Comparison of ENCODE assay signal across 9 mouse cellular contexts in the genomic region with DNA sequence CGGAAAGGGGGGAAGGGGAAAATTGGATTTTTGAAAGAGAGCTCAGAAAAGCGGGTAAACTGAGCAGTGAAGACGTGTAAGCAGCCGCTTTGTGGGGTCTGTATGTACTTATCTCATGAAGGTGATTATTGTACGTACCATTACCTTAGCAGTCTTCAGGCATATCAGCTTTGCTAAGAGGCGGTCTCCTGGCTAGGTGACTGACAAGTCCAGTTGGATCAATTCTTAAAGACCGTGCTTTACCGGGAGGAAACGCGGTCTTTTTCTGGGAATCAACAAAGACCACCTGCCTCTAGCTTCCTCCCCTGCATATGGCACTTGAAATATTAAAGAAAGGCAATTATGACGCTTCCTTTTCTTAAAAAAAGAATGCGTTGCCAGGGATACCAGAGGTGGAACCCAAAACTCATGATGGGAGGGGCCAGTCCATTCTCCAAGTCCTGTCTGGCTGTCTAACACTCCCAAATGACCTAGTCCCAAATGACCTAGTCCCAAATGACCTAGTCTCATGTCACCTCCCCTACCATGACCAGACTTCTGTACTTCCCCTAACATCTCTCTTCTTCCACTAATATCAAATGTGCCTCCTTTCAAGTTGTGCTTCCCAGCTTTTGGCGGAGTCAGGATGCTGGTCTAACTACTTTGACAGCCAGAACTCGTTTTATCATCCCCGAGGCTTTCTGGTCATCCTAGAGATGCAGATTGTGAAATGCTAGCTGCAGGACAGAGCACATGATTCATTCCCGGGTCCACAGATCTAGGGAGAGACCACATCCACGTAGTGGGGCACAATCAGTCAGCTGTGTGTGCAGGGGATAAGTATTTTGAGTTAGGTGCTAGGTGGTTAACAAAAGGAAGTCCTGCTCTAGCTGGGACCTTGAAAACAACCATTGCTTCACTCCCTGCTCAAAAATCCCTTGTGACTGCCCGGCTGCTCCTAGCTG. TPM values are rescaled to one million over a fixed set of nuclear protein-coding genes. Genes with fewer than 3 reads are reported as not detected.
DNase-seq lines count a peak whose midpoint lies in the region; ATAC-seq and TF ChIP-seq lines count a peak whose summit lies in the region.
"Had no signal": no experiment of that assay in that cellular context is flagged by ENCODE, and none has a peak within 500 bp of the region (broad histone marks: within the 10 kb centered on the region; RNA-seq: fewer than 3 reads in every experiment).

No protein-coding gene starts in this region.

- peak; percentile 73 for DNase-seq in adrenal gland, adult 2 months
- DNase-seq in adrenal gland, postnatal 4 days (ENCODE audit: low spot score in 2 of 2): no peak
- no peak for DNase-seq in testis, postnatal 10 days (ENCODE audit: low spot score)
- no peak for DNase-seq in limb, embryonic 14.5 days (ENCODE audit: low spot score)
- no peak for DNase-seq in MN1 (ENCODE audit: low spot score)
- no peak for DNase-seq in urinary bladder, postnatal 14 days (ENCODE audit: low spot score)
- no peak for DNase-seq in left cerebral cortex, adult 9 months (ENCODE audit: low spot score in 2 of 2)

- H3K9me3 ChIP-seq in limb, embryonic 14.5 days (ENCODE audit: control insufficient read depth, low read length): no peaks in the 10 kb centered on the region

- no peak for ATAC-seq in limb, embryonic 14.5 days (ENCODE audit: low FRiP score, low read depth)

- H3K4me3 ChIP-seq in testis, adult 2 months (ENCODE audit: control insufficient read depth, low read depth, low read length): peak overlapping the region; percentile 88
- H3K4me3 ChIP-seq in limb, embryonic 14.5 days (replicated peaks; ENCODE audit: low read length): peak overlapping the region; percentile 62

- no peak for TF ChIP-seq POLR2A in testis, adult 2 months (IDR thresholded peaks at IDR 0.05; ENCODE audit: control insufficient read depth, low read depth, low read length)
- no peak for TF ChIP-seq POLR2A in limb, embryonic 14.5 days (IDR thresholded peaks at IDR 0.05; ENCODE audit: borderline replicate concordance, extremely low read depth, insufficient read depth, insufficient read length)

- H3K9ac ChIP-seq in limb, embryonic 14.5 days (ENCODE audit: low read depth, low read length, severe bottlenecking): peak overlapping the region; percentile 53

- H3K27me3 ChIP-seq in testis, adult 2 months (ENCODE audit: control insufficient read depth, insufficient read depth, low read length): no peaks in the 10 kb centered on the region
- peaks cover 43% of the 10 kb centered on the region for H3K27me3 ChIP-seq in limb, embryonic 14.5 days (ENCODE audit: control insufficient read depth, insufficient read depth, low read length)

- TF ChIP-seq CTCF in testis, adult 2 months (IDR thresholded peaks at IDR 0.05; ENCODE audit: control insufficient read depth, insufficient read depth, insufficient replicate concordance, low read depth, low read length): no peak

- no peak overlapping the region for H3K27ac ChIP-seq in testis, adult 2 months (ENCODE audit: control insufficient read depth, insufficient read depth, low read depth, low read length)
- H3K27ac ChIP-seq in limb, embryonic 14.5 days (replicated peaks; ENCODE audit: low read depth, low read length): no peak overlapping the region

- peaks cover 14% of the 10 kb centered on the region for H3K4me1 ChIP-seq in testis, adult 2 months (ENCODE audit: control insufficient read depth, insufficient read depth, low read length)
- H3K4me1 ChIP-seq in limb, embryonic 14.5 days (ENCODE audit: control insufficient read depth, insufficient read depth, low read length): peaks cover 26% of the 10 kb centered on the region

- 43% methylated on average over 18 of the region's 18 CpGs for WGBS in limb, embryonic 14.5 days

- H3K4me2 ChIP-seq in limb, embryonic 14.5 days (replicated peaks; ENCODE audit: low read depth, low read length, severe bottlenecking): peak overlapping the region; percentile 72

- H3K36me3 ChIP-seq in testis, adult 2 months (ENCODE audit: control insufficient read depth, insufficient read depth, low read length): no peaks in the 10 kb centered on the region
- no peaks in the 10 kb centered on the region for H3K36me3 ChIP-seq in limb, embryonic 14.5 days (ENCODE audit: control insufficient read depth, insufficient read depth, low read length)

RNA-seq across cellular contexts. Expression of a gene that starts 1.3 kb away (rescaled TPM):
- total RNA-seq in adrenal gland, adult 2 months (2021): 100 to 1,000 TPM in 1 of 2 experiments, 10 to 100 TPM in 1; 78.0 to 123 TPM
- polyA plus RNA-seq in adrenal gland, adult 2 months (2012; rRNA removed): 60.1 and 103 TPM in 2 replicates
- 10 to 100 TPM; 42.3 to 47.3 TPM for total RNA-seq in adrenal gland, postnatal 4 days (2021)
- polyA plus RNA-seq in testis, adult 2 months (2012; rRNA removed): 16.9 and 19.5 TPM in 2 replicates
- polyA plus RNA-seq in limb, embryonic 14.5 days (2012; rRNA removed): 11.2 and 11.6 TPM in 2 replicates
- polyA plus RNA-seq in limb, embryonic 14.5 days (2014; fragmentation: Nextera tagmentation; extraction: Ambion mirVana): 19.6 and 21.8 TPM in 2 replicates
- polyA plus RNA-seq: erythroblast, embryonic 14.5 days had no signal

RNA-seq across cellular contexts. Expression of a gene that starts 9.6 kb away (rescaled TPM):
- 1 to 10 TPM in 1 of 2 experiments, under 1 TPM in 1; 0.24 to 1.5 TPM for total RNA-seq in adrenal gland, adult 2 months (2021)
- polyA plus RNA-seq in adrenal gland, adult 2 months (2012; rRNA removed): 0.32 and 0.63 TPM in 2 replicates
- total RNA-seq in adrenal gland, postnatal 4 days (2021): 1 to 10 TPM in 1 of 2 experiments, under 1 TPM in 1; 0.31 to 2.5 TPM
- polyA plus RNA-seq in testis, adult 2 months (2012; rRNA removed): 1.1 and 1.4 TPM in 2 replicates
- polyA plus RNA-seq in limb, embryonic 14.5 days (2012; rRNA removed): 0.11 and 0.13 TPM in 2 replicates
- 0.36 and 0.92 TPM in 2 replicates for polyA plus RNA-seq in limb, embryonic 14.5 days (2014; fragmentation: Nextera tagmentation; extraction: Ambion mirVana)
- polyA plus RNA-seq: erythroblast, embryonic 14.5 days had no signal

RNA-seq across cellular contexts. Expression of a gene that starts 46.9 kb away (rescaled TPM):
- not detected for total RNA-seq in adrenal gland, adult 2 months (2021)
- not detected in 2 replicates for polyA plus RNA-seq in adrenal gland, adult 2 months (2012; rRNA removed)
- total RNA-seq in adrenal gland, postnatal 4 days (2021): not detected
- 3.4 and 5.6 TPM in 2 replicates for polyA plus RNA-seq in testis, adult 2 months (2012; rRNA removed)
- polyA plus RNA-seq in limb, embryonic 14.5 days (2012; rRNA removed): not detected in 2 replicates
- not detected in 2 replicates for polyA plus RNA-seq in limb, embryonic 14.5 days (2014; fragmentation: Nextera tagmentation; extraction: Ambion mirVana)
- polyA plus RNA-seq: erythroblast, embryonic 14.5 days had no signal
